Mouse (Mus musculus) ES-E14 (cell line): ENCODE data around the gene Tmem117.

Experiments used
- CHD2 ChIP-seq: IDR thresholded peaks from 2 replicates; pipeline ENCODE4 v1.6.1; 2014; ENCODE audit warnings: mild to moderate bottlenecking, low read depth, low read length, inconsistent platforms
- HCFC1 ChIP-seq: IDR thresholded peaks from 2 replicates; pipeline ENCODE4 v1.6.1; 2012; ENCODE audit warnings: low read length, inconsistent platforms, borderline replicate concordance; ENCODE audit not compliant: insufficient read depth
- MAFK ChIP-seq: IDR thresholded peaks from 2 replicates; pipeline ENCODE4 v1.6.1; 2014; ENCODE audit warnings: mild to moderate bottlenecking, low read depth, low read length, inconsistent platforms; ENCODE audit not compliant: insufficient read depth
- ZC3H11A ChIP-seq: IDR thresholded peaks from 2 replicates; pipeline ENCODE4 v1.6.1; 2012; ENCODE audit warnings: low read depth, mild to moderate bottlenecking, inconsistent platforms, low read length, borderline replicate concordance
- ZNF384 ChIP-seq: IDR thresholded peaks from 2 replicates; pipeline ENCODE4 v1.6.1; 2012; ENCODE audit warnings: low read depth, low read length, inconsistent platforms

GRCm38 (mm10) chr15:94628463-94628829, 586 bp upstream of the Tmem117 start:
- no peak for TF ChIP-seq MAFK
- TF ChIP-seq HCFC1, result no peak
- no peak for TF ChIP-seq ZC3H11A
- TF ChIP-seq ZNF384, result no peak
- TF ChIP-seq CHD2, result no peak
